Mouse (Mus musculus): ENCODE results near the gene Ap1m1. TPM values are rescaled to one million over a fixed set of nuclear protein-coding genes. Genes with fewer than 3 reads are reported as not detected.
A peak's percentile ranks its signal among the peaks of the same experiment; 100 is the strongest.

The Ap1m1 gene
- total RNA-seq, 1 experiment = 21.2 TPM

DNA sequence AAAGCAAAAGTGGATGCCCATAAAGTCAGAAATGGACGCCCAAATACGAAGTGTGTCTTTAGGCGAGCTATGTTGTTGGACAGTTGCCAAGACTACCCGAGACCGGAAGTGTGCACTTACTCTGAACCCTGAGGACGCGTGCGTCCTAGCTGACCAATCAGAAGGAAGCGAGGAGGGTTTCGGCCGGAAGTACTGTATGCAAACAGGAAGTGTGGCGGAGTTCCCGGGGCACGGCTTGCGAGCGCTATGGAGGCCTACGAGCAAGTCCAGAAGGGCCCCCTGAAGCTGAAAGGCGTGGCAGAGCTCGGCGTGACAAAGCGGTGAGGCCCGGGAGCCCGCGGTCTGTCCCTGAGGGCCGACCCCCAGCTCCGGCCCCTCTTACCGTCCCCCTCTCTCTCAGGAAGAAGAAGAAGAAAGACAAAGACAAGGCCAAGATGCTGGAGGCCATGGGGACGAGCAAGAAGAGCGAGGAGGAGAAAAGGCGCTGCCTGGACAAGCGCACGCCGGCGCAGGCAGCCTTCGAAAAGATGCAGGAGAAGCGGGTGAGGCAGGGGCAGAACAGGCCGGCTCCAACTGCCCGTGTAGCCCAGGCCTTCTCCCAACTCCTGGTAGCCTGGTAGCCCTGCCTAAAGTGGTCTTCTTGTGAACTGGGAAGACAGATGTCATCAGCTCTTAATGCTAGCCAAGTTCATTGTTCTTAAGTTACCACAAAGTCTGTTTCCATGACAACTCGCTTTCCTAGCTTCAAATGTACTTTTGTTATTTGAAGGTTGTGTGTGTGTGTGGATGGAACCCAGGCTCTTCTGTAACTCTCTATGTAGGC is 20.1 kb upstream of the Ap1m1 start, which contains the start of gene Fam32a:
TSS of gene Fam32a (plus strand) at position 190 of the 823 bp plus-strand sequence.
- Histone ChIP-seq H3K4me1 (ENCODE audit: control insufficient read depth in 2 of 2, insufficient read depth in 2 of 2, low read length in 2 of 2, poor library complexity in 1 of 2) (peaks cover 0 to 6% of the 10 kb centered on the region in 2 experiments; a peak in 2 of 4 replicates), H3K27ac (ENCODE audit: insufficient read depth, low read depth, low read length, poor library complexity, severe bottlenecking) (peak within 1 kb of the TSS; percentile 73)

GRCm38 (mm10) chr8:72220758-72221157 is 19.1 kb upstream of the Ap1m1 start:
- H3K9me3 ChIP-seq (ENCODE audit: control insufficient read depth, insufficient read depth, low read depth, low read length) = no peaks in the 10 kb centered on the region
- no peak for DNase-seq (ENCODE audit: low read depth, low spot score)
- H3K4me1 ChIP-seq (ENCODE audit: control insufficient read depth in 2 of 2, insufficient read depth in 2 of 2, low read length in 2 of 2, poor library complexity in 1 of 2) = peaks cover 0 to 6% of the 10 kb centered on the region in 2 experiments; a peak in 2 of 4 replicates
- in situ Hi-C loops (cut with MboI; ENCODE audit: low sequenced_read_pairs in 2 of 2, unreplicated experiment in 2 of 2) = no loop called here
- H3K27ac ChIP-seq (ENCODE audit: insufficient read depth, low read depth, low read length, poor library complexity, severe bottlenecking) = no peak overlapping the region
- no peak overlapping the region for H3K9ac ChIP-seq (ENCODE audit: insufficient read depth, low read depth, low read length, poor library complexity, severe bottlenecking)
- H3K36me3 ChIP-seq (ENCODE audit: control insufficient read depth, insufficient read depth, low read length, poor library complexity, severe bottlenecking) = peaks cover 9% of the 10 kb centered on the region; the same call in 1 of the 2 replicates
- no peak overlapping the region for H3K4me3 ChIP-seq (ENCODE audit: insufficient read depth in 1 of 2, low read depth in 1 of 2, low read length in 2 of 2, poor library complexity in 1 of 2, severe bottlenecking in 1 of 2)
- TF ChIP-seq HCFC1 (IDR thresholded peaks at IDR 0.05; ENCODE audit: borderline replicate concordance, insufficient read depth, low read length) = no peak
- no peak for TF ChIP-seq CHD2 (IDR thresholded peaks at IDR 0.05; ENCODE audit: low read depth, low read length)
- TF ChIP-seq ZC3H11A (IDR thresholded peaks at IDR 0.05; ENCODE audit: borderline replicate concordance, low read depth, low read length) = no peak
- no peak for TF ChIP-seq ZNF384 (IDR thresholded peaks at IDR 0.05; ENCODE audit: low read depth, low read length)
- no peak for TF ChIP-seq MAFK (IDR thresholded peaks at IDR 0.05; ENCODE audit: insufficient read depth, low read depth, low read length)

More for the DNA sequence above, 20.1 kb upstream of the Ap1m1 start, which contains the start of gene Fam32a:
- H3K36me3 ChIP-seq (ENCODE audit: control insufficient read depth, insufficient read depth, low read length, poor library complexity, severe bottlenecking) = peaks cover 9% of the 10 kb centered on the region; the same call in 1 of the 2 replicates
- H3K4me3 ChIP-seq (ENCODE audit: insufficient read depth in 1 of 2, low read depth in 1 of 2, low read length in 2 of 2, poor library complexity in 1 of 2, severe bottlenecking in 1 of 2) = peak within 1 kb of the TSS; percentile 78 to 83
- DNase-seq (ENCODE audit: low read depth, low spot score) = peak; percentile 94
- H3K9me3 ChIP-seq (ENCODE audit: control insufficient read depth, insufficient read depth, low read depth, low read length) = no peaks in the 10 kb centered on the region
- TF ChIP-seq ZNF384 (IDR thresholded peaks at IDR 0.05; ENCODE audit: low read depth, low read length) = no peak
- no peak for TF ChIP-seq ZC3H11A (IDR thresholded peaks at IDR 0.05; ENCODE audit: borderline replicate concordance, low read depth, low read length)
- peak; percentile 46; the same call in 1 of the 2 replicates for TF ChIP-seq HCFC1 (IDR thresholded peaks at IDR 0.05; ENCODE audit: borderline replicate concordance, insufficient read depth, low read length)
- H3K9ac ChIP-seq (ENCODE audit: insufficient read depth, low read depth, low read length, poor library complexity, severe bottlenecking) = peak within 1 kb of the TSS; percentile 88
- in situ Hi-C loops (cut with MboI; ENCODE audit: low sequenced_read_pairs in 2 of 2, unreplicated experiment in 2 of 2) = no loop called here

GRCm38 (mm10) chr8:72222656-72223055 is 17.2 kb upstream of the Ap1m1 start:
- Histone ChIP-seq H3K4me3 (ENCODE audit: insufficient read depth in 1 of 2, low read depth in 1 of 2, low read length in 2 of 2, poor library complexity in 1 of 2, severe bottlenecking in 1 of 2) (no peak overlapping the region), H3K9ac (ENCODE audit: insufficient read depth, low read depth, low read length, poor library complexity, severe bottlenecking) (no peak overlapping the region), H3K36me3 (ENCODE audit: control insufficient read depth, insufficient read depth, low read length, poor library complexity, severe bottlenecking) (peaks cover 9% of the 10 kb centered on the region; the same call in 1 of the 2 replicates), H3K9me3 (ENCODE audit: control insufficient read depth, insufficient read depth, low read depth, low read length) (no peaks in the 10 kb centered on the region), H3K4me1 (ENCODE audit: control insufficient read depth in 2 of 2, insufficient read depth in 2 of 2, low read length in 2 of 2, poor library complexity in 1 of 2) (peaks cover 0 to 6% of the 10 kb centered on the region in 2 experiments; a peak in 2 of 4 replicates), H3K27ac (ENCODE audit: insufficient read depth, low read depth, low read length, poor library complexity, severe bottlenecking) (no peak overlapping the region)
- TF ChIP-seq ZC3H11A (IDR thresholded peaks at IDR 0.05; ENCODE audit: borderline replicate concordance, low read depth, low read length) (no peak), ZNF384 (IDR thresholded peaks at IDR 0.05; ENCODE audit: low read depth, low read length) (no peak), MAFK (IDR thresholded peaks at IDR 0.05; ENCODE audit: insufficient read depth, low read depth, low read length) (no peak), HCFC1 (IDR thresholded peaks at IDR 0.05; ENCODE audit: borderline replicate concordance, insufficient read depth, low read length) (no peak), CHD2 (IDR thresholded peaks at IDR 0.05; ENCODE audit: low read depth, low read length) (no peak)
- no peak for DNase-seq (ENCODE audit: low read depth, low spot score)
- in situ Hi-C loops (cut with MboI; ENCODE audit: low sequenced_read_pairs in 2 of 2, unreplicated experiment in 2 of 2) = no loop called here

- no peaks in the 10 kb centered on the region for H3K9me3 ChIP-seq (ENCODE audit: control insufficient read depth, insufficient read depth, low read depth, low read length)
- DNase-seq (ENCODE audit: low read depth, low spot score) = no peak
- peak overlapping the region; percentile 75 to 80 for H3K4me3 ChIP-seq (ENCODE audit: insufficient read depth in 1 of 2, low read depth in 1 of 2, low read length in 2 of 2, poor library complexity in 1 of 2, severe bottlenecking in 1 of 2)
- peak overlapping the region; percentile 64 for H3K9ac ChIP-seq (ENCODE audit: insufficient read depth, low read depth, low read length, poor library complexity, severe bottlenecking)
- no peak for TF ChIP-seq ZC3H11A (IDR thresholded peaks at IDR 0.05; ENCODE audit: borderline replicate concordance, low read depth, low read length)
- no peak for TF ChIP-seq HCFC1 (IDR thresholded peaks at IDR 0.05; ENCODE audit: borderline replicate concordance, insufficient read depth, low read length)
- no peak for TF ChIP-seq ZNF384 (IDR thresholded peaks at IDR 0.05; ENCODE audit: low read depth, low read length)
- no peak for TF ChIP-seq MAFK (IDR thresholded peaks at IDR 0.05; ENCODE audit: insufficient read depth, low read depth, low read length)
- no peak for TF ChIP-seq CHD2 (IDR thresholded peaks at IDR 0.05; ENCODE audit: low read depth, low read length)
- in situ Hi-C loops (cut with MboI; ENCODE audit: low sequenced_read_pairs in 2 of 2, unreplicated experiment in 2 of 2) = no loop called here
- H3K4me1 ChIP-seq (ENCODE audit: control insufficient read depth in 2 of 2, insufficient read depth in 2 of 2, low read length in 2 of 2, poor library complexity in 1 of 2) = no peaks in the 10 kb centered on the region
- no peaks in the 10 kb centered on the region for H3K36me3 ChIP-seq (ENCODE audit: control insufficient read depth, insufficient read depth, low read length, poor library complexity, severe bottlenecking)
- peak overlapping the region; percentile 34; the same call in 1 of the 2 replicates for H3K27ac ChIP-seq (ENCODE audit: insufficient read depth, low read depth, low read length, poor library complexity, severe bottlenecking)
Measured at GRCm38 (mm10) chr8:72240403-72240763, 565 bp downstream of the Ap1m1 start.
